Mouse (Mus musculus) urinary bladder, postnatal 10 days (tissue): Measurements from ENCODE around the gene Mettl1.

Experiments
- DNase-seq: peaks from one replicate; pipeline ENCODE4 v3.0.0; 2022; ENCODE audit warnings: low spot score

Gene Mettl1

GRCm38 (mm10) chr10:127041274-127041766, at the start of gene Mettl1, which contains the start of gene Eef1akmt3:
Gene Mettl1 (plus strand): TSS chr10:127041414.
Gene Eef1akmt3 (minus strand): TSS chr10:127041513.
- no peak for DNase-seq

- no peak for DNase-seq
Measured at GRCm38 (mm10) chr10:126991676-126992075, 49.5 kb upstream of the Mettl1 start.

GRCm38 (mm10) chr10:126993621-126994020, 47.6 kb upstream of the Mettl1 start:
- no peak for DNase-seq

- DNase-seq = no peak
Measured at GRCm38 (mm10) chr10:126997340-126998113, 43.7 kb upstream of the Mettl1 start.

- DNase-seq = no peak
Measured at GRCm38 (mm10) chr10:127000529-127000928, 40.7 kb upstream of the Mettl1 start, which contains the start of gene Avil. Gene Avil (plus strand): TSS chr10:127000709.

- no peak for DNase-seq
Measured at GRCm38 (mm10) chr10:127001297-127001696, 39.9 kb upstream of the Mettl1 start.

- DNase-seq = no peak
Measured at GRCm38 (mm10) chr10:127002056-127002455, 39.2 kb upstream of the Mettl1 start.

GRCm38 (mm10) chr10:127002765-127003164, 38.4 kb upstream of the Mettl1 start:
- DNase-seq = no peak

- DNase-seq = no peak
Measured at GRCm38 (mm10) chr10:127003334-127003733, 37.9 kb upstream of the Mettl1 start.

GRCm38 (mm10) chr10:127003806-127004205, 37.4 kb upstream of the Mettl1 start:
- no peak for DNase-seq

- no peak for DNase-seq
Measured at GRCm38 (mm10) chr10:127016488-127016887, 24.7 kb upstream of the Mettl1 start.

- DNase-seq = no peak
Measured at GRCm38 (mm10) chr10:127017071-127017470, 24.1 kb upstream of the Mettl1 start.

GRCm38 (mm10) chr10:127018422-127018821, 22.8 kb upstream of the Mettl1 start:
- DNase-seq = no peak

GRCm38 (mm10) chr10:127030336-127031296, 10.6 kb upstream of the Mettl1 start, which contains the start of gene Tsfm:
Gene Tsfm (minus strand): TSS chr10:127030840.
- peak; percentile 86 for DNase-seq

GRCm38 (mm10) chr10:127033301-127033741, 7.9 kb upstream of the Mettl1 start:
- no peak for DNase-seq

- DNase-seq = no peak
Measured at GRCm38 (mm10) chr10:127036273-127036672, 4.9 kb upstream of the Mettl1 start.

- no peak for DNase-seq
Measured at GRCm38 (mm10) chr10:127037641-127038040, 3.6 kb upstream of the Mettl1 start.

- no peak for DNase-seq
Measured at GRCm38 (mm10) chr10:127040569-127041214, 522 bp upstream of the Mettl1 start.

GRCm38 (mm10) chr10:127041774-127042338, 642 bp downstream of the Mettl1 start:
- peak; percentile 65 for DNase-seq

- DNase-seq = no peak
Measured at GRCm38 (mm10) chr10:127042468-127043115, 1.4 kb downstream of the Mettl1 start.

- no peak for DNase-seq
Measured at GRCm38 (mm10) chr10:127043187-127043586, 2.0 kb downstream of the Mettl1 start.
